Mouse (Mus musculus) liver, embryonic 14.5 days (tissue): ENCODE measurements around the gene Olfr73. TPM values are rescaled to one million over a fixed set of nuclear protein-coding genes. Genes with fewer than 3 reads are reported as not detected.
"Not testable (repeated sequence)": the region's sequence is repeated elsewhere in the genome, so short reads cannot be mapped to it uniquely, and the experiment has no call there.

Experiments used
- ATAC-seq: fragments of 200-750 bp; cut with Nextera tagmentation; 2 replicates; pipeline ENCODE4 v1.8.0; 2017; ENCODE audit warnings: moderate number of reproducible peaks, mild to moderate bottlenecking, moderate library complexity; ENCODE audit not compliant: insufficient read depth
- DNase-seq, 3 experiments: peaks; one replicate each; pipeline ENCODE4 v3.0.0-alpha.2; 2012 to 2013; ENCODE audit warnings: low read depth in 3 of 3, low spot score in 3 of 3
- H3K27ac ChIP-seq: fragments of 300-500 bp; sonication (generic); 2 replicates; pipeline ENCODE4 v1.5.1; 2014; ENCODE audit warnings: moderate library complexity, mild to moderate bottlenecking, control low read depth, inconsistent platforms
- H3K27me3 ChIP-seq: fragments of 300-500 bp; sonication (generic); 2 replicates; pipeline ENCODE4 v1.6.1; 2014; ENCODE audit warnings: mild to moderate bottlenecking, low read length, moderate library complexity; ENCODE audit not compliant: control insufficient read depth, insufficient read depth
- H3K36me3 ChIP-seq: fragments of 300-500 bp; sonication (generic); replicated peaks from 2 replicates; pipeline ENCODE4 v1.6.1; 2014; ENCODE audit warnings: low read depth; ENCODE audit not compliant: control insufficient read depth, insufficient read depth
- H3K4me1 ChIP-seq, 2 experiments: fragments of 200-500 bp in 1 of 2; fragments of 300-500 bp in 1 of 2; sonication (generic) in 1 of 2; replicated peaks; 2 replicates each; pipeline ENCODE4 v1.6.1; 2012 to 2014; ENCODE audit warnings: antibody characterized with exemption in 1 of 2, inconsistent platforms in 1 of 2, low read length in 1 of 2; ENCODE audit not compliant: control insufficient read depth in 2 of 2, insufficient read depth in 2 of 2
- H3K4me2 ChIP-seq: fragments of 300-500 bp; sonication (generic); 2 replicates; pipeline ENCODE4 v1.6.1; 2014; ENCODE audit warnings: low read depth, mild to moderate bottlenecking, control low read depth, moderate library complexity
- H3K4me3 ChIP-seq, 2 experiments: fragments of 200-500 bp in 1 of 2; fragments of 300-500 bp in 1 of 2; sonication (generic) in 1 of 2; 2 replicates each; pipeline ENCODE4 v1.5.1; 2012 to 2014; ENCODE audit warnings: low read depth in 2 of 2, low read length in 2 of 2, mild to moderate bottlenecking in 2 of 2, control low read depth in 1 of 2, inconsistent platforms in 1 of 2, moderate library complexity in 1 of 2; ENCODE audit not compliant: insufficient read depth in 1 of 2
- H3K9ac ChIP-seq: fragments of 300-500 bp; sonication (generic); replicated peaks from 2 replicates; pipeline ENCODE4 v1.6.1; 2014; ENCODE audit warnings: mild to moderate bottlenecking, control low read depth, moderate library complexity
- H3K9me3 ChIP-seq: fragments of 300-500 bp; sonication (generic); 2 replicates; pipeline ENCODE4 v1.6.1; 2016; ENCODE audit warnings: low read length, mixed read lengths; ENCODE audit not compliant: control insufficient read depth
- CTCF ChIP-seq: IDR thresholded peaks from 2 replicates; pipeline ENCODE4 v1.5.1; 2016; ENCODE audit warnings: antibody characterized with exemption, low read depth, control low read depth
- EP300 ChIP-seq: IDR thresholded peaks from 2 replicates; pipeline ENCODE4 v1.6.1; 2016; ENCODE audit warnings: antibody characterized with exemption, low read depth
- WGBS: fragments of 180-500 bp; shearing (Covaris S2); extraction: QIAGEN DNeasy Blood & Tissue Kit; methylation state at CpG from one replicate; pipeline ENCODE4 v1.1.7; 2014; ENCODE audit not compliant: insufficient replicate concordance; 5-methylcytosine and 5-hydroxymethylcytosine counted together
- polyA plus RNA-seq, 2 experiments: library from polyadenylated mRNA; depleted of rRNA in 1 of 2; stranded (reverse) in 1 of 2; unstranded in 1 of 2; fragments of >200 nt; fragmentation: Nextera tagmentation in 1 of 2; extraction: Ambion mirVana in 1 of 2; gene quantifications; 2 replicates each; pipeline versions ENCODE4 v1.2.1 to v1.2.3; 2012 to 2014

Gene Olfr73
- polyA plus RNA-seq (2012; rRNA removed), result not detected in 2 replicates
- not detected in 2 replicates for polyA plus RNA-seq (2014; fragmentation: Nextera tagmentation; extraction: Ambion mirVana)

DNA sequence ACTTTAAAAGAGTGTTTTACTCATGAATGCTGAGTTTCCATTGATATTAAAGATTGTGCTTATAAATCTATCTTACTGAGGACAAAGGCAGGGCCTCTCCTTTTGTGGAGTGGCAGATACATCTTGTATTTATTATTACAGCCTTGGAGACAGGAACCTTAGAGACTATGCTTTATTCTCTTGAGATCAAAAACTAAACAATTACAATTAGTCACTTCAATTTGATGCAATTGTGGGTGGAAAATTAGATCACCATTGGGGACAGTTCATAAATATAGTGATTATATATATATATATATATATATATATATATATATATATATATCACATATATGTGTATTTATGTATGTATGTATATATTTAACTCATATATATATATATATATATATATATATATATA, at the start of gene Olfr73:
Gene Olfr73 (minus strand): TSS at position 101 of the 400 bp plus-strand sequence.
- ATAC-seq, result no peak
- Histone ChIP-seq H3K4me3 (no peak within 1 kb of the TSS), H3K36me3 (no peaks in the 10 kb centered on the region), H3K4me2 (no peak within 1 kb of the TSS), H3K9me3 (no peaks in the 10 kb centered on the region), H3K9ac (no peak within 1 kb of the TSS), H3K27ac (no peak within 1 kb of the TSS), H3K4me1 (no peaks in the 10 kb centered on the region), H3K27me3 (no peaks in the 10 kb centered on the region)
- no peak for DNase-seq
- no peak for TF ChIP-seq EP300
- TF ChIP-seq CTCF, result no peak

- no peak within 1 kb of the TSS for H3K4me3 ChIP-seq
- no peak within 1 kb of the TSS for H3K4me2 ChIP-seq
- ATAC-seq, result no peak
- H3K4me1 ChIP-seq, result no peaks in the 10 kb centered on the region
- H3K9ac ChIP-seq, result no peak within 1 kb of the TSS
- no peaks in the 10 kb centered on the region for H3K9me3 ChIP-seq
- H3K27me3 ChIP-seq, result no peaks in the 10 kb centered on the region
- TF ChIP-seq EP300 (no peak), CTCF (no peak)
- H3K36me3 ChIP-seq, result no peaks in the 10 kb centered on the region
- no peak for DNase-seq
- no peak within 1 kb of the TSS for H3K27ac ChIP-seq
Observed at GRCm38 (mm10) chr2:88071730-88072129, 34.2 kb upstream of the Olfr73 start, which contains the start of gene Olfr1163. TSS of gene Olfr1163 (minus strand) at chr2:88071830.

DNA sequence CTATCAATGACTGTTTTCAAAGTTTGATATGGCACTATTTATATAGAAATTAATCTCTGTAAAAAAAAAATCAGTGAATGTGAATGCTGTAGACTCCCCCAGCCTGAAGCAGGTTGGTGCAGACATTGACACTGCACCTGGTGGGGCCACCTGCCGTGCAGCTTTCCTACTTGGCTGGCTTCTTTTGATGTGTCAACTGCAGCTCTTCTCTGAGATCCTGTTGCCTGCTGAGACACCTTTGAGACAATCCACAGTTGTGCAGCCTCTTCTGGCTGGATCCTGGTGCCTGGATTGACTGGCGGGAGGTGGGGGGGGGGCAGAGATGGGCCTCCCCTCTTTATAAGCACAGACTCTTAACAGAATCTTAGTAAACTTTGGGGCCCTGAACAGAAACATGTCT, 26.1 kb upstream of the Olfr73 start:
- no peak for ATAC-seq
- no peaks in the 10 kb centered on the region for H3K36me3 ChIP-seq
- DNase-seq, result no peak
- no peak overlapping the region for H3K9ac ChIP-seq
- H3K4me1 ChIP-seq, result no peaks in the 10 kb centered on the region
- H3K9me3 ChIP-seq, result no peaks in the 10 kb centered on the region
- no peak overlapping the region for H3K4me2 ChIP-seq
- no peaks in the 10 kb centered on the region for H3K27me3 ChIP-seq
- 64% methylated on average over 2 of the region's 2 CpGs for WGBS
- H3K4me3 ChIP-seq, result no peak overlapping the region
- TF ChIP-seq EP300, result no peak
- no peak for TF ChIP-seq CTCF
- H3K27ac ChIP-seq, result no peak overlapping the region

- H3K27me3 ChIP-seq, result no peaks in the 10 kb centered on the region
- TF ChIP-seq EP300 (no peak), CTCF (no peak)
- H3K4me1 ChIP-seq, result no peaks in the 10 kb centered on the region
- H3K9me3 ChIP-seq, result no peaks in the 10 kb centered on the region
- no peak within 1 kb of the TSS for H3K4me3 ChIP-seq
- no peak for DNase-seq
- no peak within 1 kb of the TSS for H3K4me2 ChIP-seq
- no peak for ATAC-seq
- no peaks in the 10 kb centered on the region for H3K36me3 ChIP-seq
- no peak within 1 kb of the TSS for H3K9ac ChIP-seq
- 37% methylated on average over 1 of the region's 1 CpGs for WGBS
- H3K27ac ChIP-seq, result no peak within 1 kb of the TSS
Observed at GRCm38 (mm10) chr2:88051029-88051428, 13.5 kb upstream of the Olfr73 start, which contains the start of gene Olfr1162. TSS of gene Olfr1162 (minus strand) at chr2:88051129.

DNA sequence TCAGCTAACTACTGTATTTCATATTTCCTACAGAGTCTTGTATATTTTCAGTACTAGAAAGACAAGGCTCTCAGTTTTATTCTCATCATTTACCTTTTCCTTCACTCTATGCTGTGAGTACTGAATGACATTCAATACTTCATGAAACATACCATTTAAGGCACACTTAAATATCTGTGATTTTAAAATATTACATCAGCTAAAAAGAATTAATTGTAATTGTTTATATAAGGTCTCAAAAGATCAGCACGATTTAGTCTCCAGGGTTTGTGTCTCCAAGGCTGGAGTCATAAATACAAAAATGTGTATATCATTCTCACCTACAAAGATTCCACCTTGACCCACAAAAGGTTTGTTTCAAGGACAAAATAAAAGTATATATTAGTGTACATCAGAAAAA, 15.0 kb downstream of the Olfr73 start, which contains the start of gene Olfr1161:
Gene Olfr1161 (plus strand): TSS at position 301 of the 400 bp plus-strand sequence.
- not testable (repeated sequence) for H3K4me1 ChIP-seq, H3K36me3 ChIP-seq, ATAC-seq, DNase-seq, H3K4me3 ChIP-seq, H3K4me2 ChIP-seq, H3K9me3 ChIP-seq, H3K9ac ChIP-seq, H3K27me3 ChIP-seq, H3K27ac ChIP-seq
- 52% methylated on average over 1 of the region's 1 CpGs for WGBS
